Comparison of ENCODE assay signal across 19 mouse cellular contexts in the genomic region with DNA sequence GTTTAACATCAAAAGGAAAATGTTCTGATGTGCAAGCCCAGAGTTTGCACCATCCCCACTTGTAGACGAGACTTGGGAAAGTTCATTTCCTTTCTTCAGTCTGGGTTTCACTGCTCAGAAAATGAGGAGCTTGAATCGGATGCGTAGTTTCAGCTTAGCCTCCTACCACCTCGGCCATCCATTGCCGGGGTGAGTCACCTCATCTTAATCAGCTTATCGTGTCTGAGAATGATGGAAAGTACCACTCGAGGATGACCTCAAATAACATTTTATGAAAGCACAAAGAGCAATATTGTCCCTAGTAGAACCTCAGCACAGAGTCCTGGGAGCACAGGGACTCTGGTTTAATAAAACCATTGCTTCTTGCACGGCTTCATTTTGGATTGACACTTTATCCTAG.
"Had no signal": no experiment of that assay in that cellular context is flagged by ENCODE, and none has a peak within 500 bp of the region (broad histone marks: within the 10 kb centered on the region; RNA-seq: fewer than 3 reads in every experiment).

No protein-coding gene starts in this region.

- ATAC-seq: liver, postnatal 0 days; lung, postnatal 0 days; midbrain, embryonic 13.5 days; midbrain, embryonic 15.5 days had no signal

- H3K27me3 ChIP-seq: liver, embryonic 13.5 days; liver, embryonic 15.5 days; lung, embryonic 15.5 days; megakaryocyte, embryonic 14.5 days; midbrain, embryonic 13.5 days; midbrain, embryonic 15.5 days; neural tube, embryonic 13.5 days; neural tube, embryonic 15.5 days; stomach, embryonic 15.5 days had no signal

- H3K36me3 ChIP-seq: liver, embryonic 13.5 days; liver, embryonic 15.5 days; lung, embryonic 15.5 days; midbrain, embryonic 13.5 days; midbrain, embryonic 15.5 days; neural tube, embryonic 13.5 days; neural tube, embryonic 15.5 days; stomach, embryonic 15.5 days had no signal

- DNase-seq: liver, embryonic 13.5 days; liver, postnatal 0 days; lung, adult 2 months; lung, postnatal 14 days; lung, postnatal 36 days; right cerebral cortex, adult 18-20 months; right cerebral cortex, postnatal 25 days; right cerebral cortex, postnatal 4 days; thymus, postnatal 14 days; thymus, postnatal 36 days had no signal

- H3K4me3 ChIP-seq: liver, embryonic 13.5 days; liver, embryonic 15.5 days; lung, embryonic 15.5 days; megakaryocyte, embryonic 14.5 days; midbrain, embryonic 13.5 days; midbrain, embryonic 15.5 days; neural tube, embryonic 13.5 days; neural tube, embryonic 15.5 days; stomach, embryonic 15.5 days had no signal
